Mouse (Mus musculus) limb, embryonic 12.5 days (tissue): ENCODE data around the gene Ppp4r1. TPM values are rescaled to one million over a fixed set of nuclear protein-coding genes. Genes with fewer than 3 reads are reported as not detected.

Experiments used
- ATAC-seq: fragments of 200-750 bp; cut with Nextera tagmentation; 2 replicates; pipeline ENCODE4 v1.8.0; 2017; ENCODE audit warnings: low read depth, moderate TSS enrichment; ENCODE audit not compliant: insufficient number of reproducible peaks, insufficient read depth, low FRiP score, low TSS enrichment
- H3K27ac ChIP-seq: fragments of 300-500 bp; sonication (generic); 2 replicates; pipeline ENCODE4 v1.5.1; 2016; ENCODE audit warnings: mild to moderate bottlenecking, moderate library complexity
- H3K27me3 ChIP-seq: fragments of 300-500 bp; sonication (generic); 2 replicates; pipeline ENCODE4 v1.6.1; 2016; ENCODE audit warnings: mild to moderate bottlenecking, moderate library complexity
- H3K36me3 ChIP-seq: fragments of 300-500 bp; sonication (generic); 2 replicates; pipeline ENCODE4 v1.6.1; 2016; ENCODE audit warnings: mild to moderate bottlenecking, moderate library complexity
- H3K4me1 ChIP-seq: fragments of 300-500 bp; sonication (generic); replicated peaks from 2 replicates; pipeline ENCODE4 v1.6.1; 2016
- H3K4me2 ChIP-seq: fragments of 300-500 bp; sonication (generic); 2 replicates; pipeline ENCODE4 v1.6.1; 2016; ENCODE audit warnings: mild to moderate bottlenecking, moderate library complexity
- H3K4me3 ChIP-seq: fragments of 300-500 bp; sonication (generic); replicated peaks from 2 replicates; pipeline ENCODE4 v1.5.1; 2016; ENCODE audit warnings: mild to moderate bottlenecking
- H3K9ac ChIP-seq: fragments of 300-500 bp; sonication (generic); replicated peaks from 2 replicates; pipeline ENCODE4 v1.6.1; 2016; ENCODE audit warnings: mild to moderate bottlenecking, moderate library complexity
- H3K9me3 ChIP-seq: fragments of 300-500 bp; sonication (generic); 2 replicates; pipeline ENCODE4 v1.6.1; 2016; ENCODE audit warnings: mild to moderate bottlenecking, moderate library complexity
- WGBS: fragments of 180-500 bp; shearing (Covaris S2); methylation state at CpG from one replicate; pipeline ENCODE4 v1.1.7; 2016; 5-methylcytosine and 5-hydroxymethylcytosine counted together
- polyA plus RNA-seq: library from polyadenylated mRNA; unstranded; fragments of >200 nt; fragmentation: Nextera tagmentation; extraction: Ambion mirVana; gene quantifications from 2 replicates; pipeline ENCODE4 v1.2.1, GENCODE M21; 2016

Ppp4r1 gene
- polyA plus RNA-seq, 1 experiment from 2014 or later, result 63.9 TPM

GRCm38 (mm10) chr17:65805966-65806365 lies 23.6 kb downstream of the Ppp4r1 start:
- peaks cover 34% of the 10 kb centered on the region for H3K36me3 ChIP-seq
- no peak overlapping the region for H3K9ac ChIP-seq
- no peaks in the 10 kb centered on the region for H3K27me3 ChIP-seq
- H3K4me2 ChIP-seq, result no peak overlapping the region
- no peak for ATAC-seq
- WGBS, result 69% methylated on average over 4 of the region's 4 CpGs
- no peak overlapping the region for H3K4me3 ChIP-seq
- no peaks in the 10 kb centered on the region for H3K9me3 ChIP-seq
- H3K27ac ChIP-seq, result no peak overlapping the region
- no peaks in the 10 kb centered on the region for H3K4me1 ChIP-seq

- 81% methylated on average over 2 of the region's 2 CpGs for WGBS
- Histone ChIP-seq H3K36me3 (peaks cover 38% of the 10 kb centered on the region), H3K9ac (no peak overlapping the region)
These were observed 24.0 kb downstream of the Ppp4r1 start for GRCm38 (mm10) chr17:65806416-65806815.

GRCm38 (mm10) chr17:65811032-65811431 lies 28.7 kb downstream of the Ppp4r1 start:
- Histone ChIP-seq H3K4me3 (no peak overlapping the region), H3K36me3 (peaks cover 68% of the 10 kb centered on the region), H3K9me3 (no peaks in the 10 kb centered on the region), H3K9ac (no peak overlapping the region), H3K4me1 (no peaks in the 10 kb centered on the region), H3K27me3 (no peaks in the 10 kb centered on the region), H3K27ac (no peak overlapping the region), H3K4me2 (no peak overlapping the region)
- ATAC-seq, result no peak
- 74% methylated on average over 5 of the region's 5 CpGs for WGBS

More at GRCm38 (mm10) chr17:65806416-65806815, 24.0 kb downstream of the Ppp4r1 start:
- Histone ChIP-seq H3K27me3 (no peaks in the 10 kb centered on the region), H3K27ac (no peak overlapping the region), H3K4me3 (no peak overlapping the region), H3K4me2 (no peak overlapping the region), H3K4me1 (no peaks in the 10 kb centered on the region), H3K9me3 (no peaks in the 10 kb centered on the region)
- ATAC-seq, result no peak

- no peak overlapping the region for H3K4me2 ChIP-seq
- no peaks in the 10 kb centered on the region for H3K27me3 ChIP-seq
- H3K9ac ChIP-seq, result no peak overlapping the region
- H3K4me1 ChIP-seq, result no peaks in the 10 kb centered on the region
- H3K27ac ChIP-seq, result no peak overlapping the region
- WGBS, result 88% methylated on average over 8 of the region's 8 CpGs
- ATAC-seq, result no peak
- H3K36me3 ChIP-seq, result peaks cover 87% of the 10 kb centered on the region
- no peaks in the 10 kb centered on the region for H3K9me3 ChIP-seq
- H3K4me3 ChIP-seq, result no peak overlapping the region
These were observed 31.4 kb downstream of the Ppp4r1 start for GRCm38 (mm10) chr17:65813763-65814162.

- 93% methylated on average over 5 of the region's 5 CpGs for WGBS
- ATAC-seq, result no peak
- Histone ChIP-seq H3K27ac (no peak overlapping the region), H3K4me1 (no peaks in the 10 kb centered on the region), H3K27me3 (no peaks in the 10 kb centered on the region), H3K9me3 (no peaks in the 10 kb centered on the region), H3K9ac (no peak overlapping the region), H3K4me2 (no peak overlapping the region), H3K4me3 (no peak overlapping the region), H3K36me3 (peaks cover 87% of the 10 kb centered on the region)
These were observed 37.8 kb downstream of the Ppp4r1 start for GRCm38 (mm10) chr17:65820197-65820596.

- H3K36me3 ChIP-seq, result peaks cover 77% of the 10 kb centered on the region
- no peak overlapping the region for H3K4me2 ChIP-seq
- WGBS, result 87% methylated on average over 5 of the region's 5 CpGs
- no peaks in the 10 kb centered on the region for H3K9me3 ChIP-seq
- H3K4me1 ChIP-seq, result no peaks in the 10 kb centered on the region
- no peak for ATAC-seq
- no peak overlapping the region for H3K27ac ChIP-seq
- no peaks in the 10 kb centered on the region for H3K27me3 ChIP-seq
- H3K9ac ChIP-seq, result no peak overlapping the region
- no peak overlapping the region for H3K4me3 ChIP-seq
These were observed 40.0 kb downstream of the Ppp4r1 start for GRCm38 (mm10) chr17:65822423-65822822.

- Histone ChIP-seq H3K4me2 (no peak overlapping the region), H3K4me1 (no peaks in the 10 kb centered on the region), H3K9me3 (no peaks in the 10 kb centered on the region), H3K9ac (no peak overlapping the region), H3K36me3 (peaks cover 79% of the 10 kb centered on the region), H3K4me3 (no peak overlapping the region), H3K27ac (no peak overlapping the region), H3K27me3 (no peaks in the 10 kb centered on the region)
- ATAC-seq, result no peak
- 93% methylated on average over 10 of the region's 10 CpGs for WGBS
These were observed 41.9 kb downstream of the Ppp4r1 start for GRCm38 (mm10) chr17:65824246-65824645.

GRCm38 (mm10) chr17:65826257-65826656 lies 43.9 kb downstream of the Ppp4r1 start:
- no peak overlapping the region for H3K27ac ChIP-seq
- H3K4me3 ChIP-seq, result no peak overlapping the region
- 76% methylated on average over 9 of the region's 9 CpGs for WGBS
- H3K4me1 ChIP-seq, result no peaks in the 10 kb centered on the region
- no peak for ATAC-seq
- no peaks in the 10 kb centered on the region for H3K9me3 ChIP-seq
- H3K9ac ChIP-seq, result no peak overlapping the region
- H3K4me2 ChIP-seq, result no peak overlapping the region
- H3K27me3 ChIP-seq, result no peaks in the 10 kb centered on the region
- peaks cover 85% of the 10 kb centered on the region for H3K36me3 ChIP-seq

GRCm38 (mm10) chr17:65827119-65827840 lies 44.9 kb downstream of the Ppp4r1 start:
- Histone ChIP-seq H3K4me2 (no peak overlapping the region), H3K9ac (no peak overlapping the region), H3K4me1 (no peaks in the 10 kb centered on the region), H3K36me3 (peaks cover 85% of the 10 kb centered on the region), H3K4me3 (no peak overlapping the region), H3K27ac (no peak overlapping the region), H3K9me3 (no peaks in the 10 kb centered on the region), H3K27me3 (no peaks in the 10 kb centered on the region)
- ATAC-seq, result no peak
- 94% methylated on average over 16 of the region's 16 CpGs for WGBS

- WGBS, result 92% methylated on average over 5 of the region's 5 CpGs
- Histone ChIP-seq H3K9me3 (no peaks in the 10 kb centered on the region), H3K4me2 (no peak overlapping the region), H3K27me3 (no peaks in the 10 kb centered on the region), H3K4me1 (no peaks in the 10 kb centered on the region), H3K27ac (no peak overlapping the region), H3K9ac (no peak overlapping the region), H3K4me3 (no peak overlapping the region), H3K36me3 (peaks cover 83% of the 10 kb centered on the region)
- no peak for ATAC-seq
These were observed 45.5 kb downstream of the Ppp4r1 start for GRCm38 (mm10) chr17:65827904-65828303.

- Histone ChIP-seq H3K27ac (no peak overlapping the region), H3K9ac (no peak overlapping the region), H3K9me3 (no peaks in the 10 kb centered on the region), H3K36me3 (peaks cover 88% of the 10 kb centered on the region), H3K4me1 (no peaks in the 10 kb centered on the region), H3K4me3 (no peak overlapping the region), H3K4me2 (no peak overlapping the region), H3K27me3 (no peaks in the 10 kb centered on the region)
- WGBS, result 90% methylated on average over 11 of the region's 11 CpGs
- no peak for ATAC-seq
These were observed 46.6 kb downstream of the Ppp4r1 start for GRCm38 (mm10) chr17:65828951-65829350.
